Mouse (Mus musculus): ENCODE measurements around the gene Hydin. TPM values are rescaled to one million over a fixed set of nuclear protein-coding genes. Genes with fewer than 3 reads are reported as not detected.

Gene Hydin
- total and polyA plus RNA-seq, 2 experiments from 2014 or later: 0.49 to 0.88 TPM

DNA sequence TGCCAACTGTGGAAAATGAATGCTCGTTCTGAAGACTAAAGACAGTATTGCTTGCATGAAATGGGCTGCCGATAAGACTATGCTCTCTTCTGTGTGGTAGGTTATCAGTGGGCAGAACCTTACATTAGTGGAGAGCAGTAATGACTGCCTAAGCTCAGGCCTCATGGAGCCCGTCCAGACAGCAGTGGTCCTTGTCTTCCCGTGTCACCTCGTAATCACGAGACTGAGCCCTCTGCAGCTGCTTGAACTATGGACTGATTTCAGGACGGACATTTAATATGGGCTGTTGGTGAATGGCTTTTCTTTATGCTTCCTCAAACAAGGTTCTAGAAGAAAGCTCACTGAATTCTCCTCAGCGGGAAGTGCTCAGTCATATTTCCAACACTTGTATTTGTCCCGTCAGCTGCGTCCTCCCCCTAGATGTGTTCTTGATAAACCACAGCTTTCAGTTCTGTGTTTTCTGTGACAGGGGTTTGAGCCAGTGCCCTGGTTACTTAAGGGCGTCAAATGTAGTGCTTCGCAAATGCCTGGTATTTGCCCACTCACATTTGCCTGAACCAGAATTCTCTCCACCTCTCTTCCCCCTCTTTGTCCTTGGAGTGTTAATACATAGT is 73.4 kb downstream of the Hydin start:
- ATAC-seq (ENCODE audit: low FRiP score): no peak
- Histone ChIP-seq H3K4me3 (ENCODE audit: low read depth, low read length) (no peak overlapping the region), H3K4me2 (ENCODE audit: low read depth, low read length, poor library complexity, severe bottlenecking) (no peak overlapping the region), H3K27me3 (ENCODE audit: insufficient read depth, low read length) (no peaks in the 10 kb centered on the region), H3K9ac (replicated peaks; ENCODE audit: low read length, poor library complexity, severe bottlenecking) (no peak overlapping the region), H3K36me3 (ENCODE audit: insufficient read depth, low read length) (no peaks in the 10 kb centered on the region), H3K9me3 (ENCODE audit: low read length) (no peaks in the 10 kb centered on the region), H3K27ac (ENCODE audit: low read depth, low read length) (no peak overlapping the region), H3K4me1 (ENCODE audit: insufficient read depth, low read length) (no peaks in the 10 kb centered on the region)
- DNase-seq (ENCODE audit: low spot score): no peak
- 91% methylated on average over 12 of the region's 12 CpGs for WGBS
- TF ChIP-seq CTCF (IDR thresholded peaks at IDR 0.05): no peak

GRCm38 (mm10) chr8:110345697-110346394 is 79.1 kb downstream of the Hydin start:
- no peak overlapping the region for H3K4me3 ChIP-seq (ENCODE audit: low read depth, low read length)
- no peaks in the 10 kb centered on the region for H3K27me3 ChIP-seq (ENCODE audit: insufficient read depth, low read length)
- no peaks in the 10 kb centered on the region for H3K4me1 ChIP-seq (ENCODE audit: insufficient read depth, low read length)
- no peaks in the 10 kb centered on the region for H3K36me3 ChIP-seq (ENCODE audit: insufficient read depth, low read length)
- H3K27ac ChIP-seq (ENCODE audit: low read depth, low read length): no peak overlapping the region
- no peaks in the 10 kb centered on the region for H3K9me3 ChIP-seq (ENCODE audit: low read length)
- no peak overlapping the region for H3K9ac ChIP-seq (replicated peaks; ENCODE audit: low read length, poor library complexity, severe bottlenecking)
- WGBS: 86% methylated on average over 12 of the region's 12 CpGs
- no peak for DNase-seq (ENCODE audit: low spot score)
- TF ChIP-seq CTCF (IDR thresholded peaks at IDR 0.05): no peak
- ATAC-seq (ENCODE audit: low FRiP score): no peak
- H3K4me2 ChIP-seq (ENCODE audit: low read depth, low read length, poor library complexity, severe bottlenecking): no peak overlapping the region

- WGBS: 86% methylated on average over 1 of the region's 1 CpGs
Observed at GRCm38 (mm10) chr8:110346915-110347314, 80.1 kb downstream of the Hydin start.

DNA sequence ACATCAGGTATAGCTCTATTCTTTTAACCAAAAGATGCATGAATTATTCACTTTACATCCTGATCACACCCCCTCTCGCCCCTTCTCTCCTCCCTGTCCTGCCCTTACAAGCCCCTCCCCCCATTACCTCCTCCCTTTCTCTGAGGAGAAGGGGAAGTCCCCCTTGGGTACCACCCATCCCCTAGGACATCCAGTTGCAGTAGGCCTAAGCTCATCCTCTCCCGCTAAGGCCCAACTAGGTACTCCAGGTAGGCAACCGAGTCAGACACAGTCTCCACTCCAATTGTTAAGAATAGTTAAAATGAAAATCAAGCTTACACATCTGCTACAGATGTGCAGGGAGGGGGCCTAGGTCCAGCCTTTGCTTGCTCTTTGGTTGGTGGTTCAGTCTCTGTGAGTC is 83.9 kb downstream of the Hydin start:
- TF ChIP-seq CTCF (IDR thresholded peaks at IDR 0.05): no peak
- no peak overlapping the region for H3K4me2 ChIP-seq (ENCODE audit: low read depth, low read length, poor library complexity, severe bottlenecking)
- H3K27ac ChIP-seq (ENCODE audit: low read depth, low read length): no peak overlapping the region
- ATAC-seq (ENCODE audit: low FRiP score) (no peak), DNase-seq (ENCODE audit: low spot score) (no peak)
- no peaks in the 10 kb centered on the region for H3K4me1 ChIP-seq (ENCODE audit: insufficient read depth, low read length)
- H3K9me3 ChIP-seq (ENCODE audit: low read length): no peaks in the 10 kb centered on the region
- no peaks in the 10 kb centered on the region for H3K36me3 ChIP-seq (ENCODE audit: insufficient read depth, low read length)
- H3K4me3 ChIP-seq (ENCODE audit: low read depth, low read length): no peak overlapping the region
- H3K27me3 ChIP-seq (ENCODE audit: insufficient read depth, low read length): no peaks in the 10 kb centered on the region
- no peak overlapping the region for H3K9ac ChIP-seq (replicated peaks; ENCODE audit: low read length, poor library complexity, severe bottlenecking)
- WGBS: 80% methylated on average over 3 of the region's 3 CpGs

More at GRCm38 (mm10) chr8:110346915-110347314, 80.1 kb downstream of the Hydin start:
- H3K27me3 ChIP-seq (ENCODE audit: insufficient read depth, low read length): no peaks in the 10 kb centered on the region
- no peak overlapping the region for H3K9ac ChIP-seq (replicated peaks; ENCODE audit: low read length, poor library complexity, severe bottlenecking)
- H3K36me3 ChIP-seq (ENCODE audit: insufficient read depth, low read length): no peaks in the 10 kb centered on the region
- H3K9me3 ChIP-seq (ENCODE audit: low read length): no peaks in the 10 kb centered on the region
- no peak overlapping the region for H3K27ac ChIP-seq (ENCODE audit: low read depth, low read length)
- ATAC-seq (ENCODE audit: low FRiP score): no peak
- DNase-seq (ENCODE audit: low spot score): no peak
- no peak for TF ChIP-seq CTCF (IDR thresholded peaks at IDR 0.05)
- H3K4me1 ChIP-seq (ENCODE audit: insufficient read depth, low read length): no peaks in the 10 kb centered on the region
- H3K4me3 ChIP-seq (ENCODE audit: low read depth, low read length): no peak overlapping the region
- H3K4me2 ChIP-seq (ENCODE audit: low read depth, low read length, poor library complexity, severe bottlenecking): no peak overlapping the region

DNA sequence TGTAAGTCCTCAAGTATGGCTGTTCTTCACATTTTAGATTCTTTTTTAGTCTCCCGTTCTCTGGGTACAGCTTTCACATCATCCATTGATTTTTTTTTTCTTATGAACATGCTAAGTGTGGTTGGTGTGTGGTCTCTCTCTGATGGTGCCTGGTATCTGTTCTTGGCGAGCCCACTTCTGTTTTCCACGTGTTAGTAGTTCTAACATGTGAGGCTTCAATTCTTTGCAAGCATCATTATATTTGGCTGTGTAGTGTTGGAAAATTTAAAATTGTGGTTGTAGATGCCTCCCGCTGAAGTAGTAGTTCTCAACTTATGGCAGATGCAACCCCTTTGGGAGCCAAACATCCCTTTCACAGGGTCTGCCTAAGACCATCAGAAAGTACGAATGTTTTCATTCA is 85.1 kb downstream of the Hydin start:
- Histone ChIP-seq H3K9ac (replicated peaks; ENCODE audit: low read length, poor library complexity, severe bottlenecking) (no peak overlapping the region), H3K36me3 (ENCODE audit: insufficient read depth, low read length) (no peaks in the 10 kb centered on the region), H3K27ac (ENCODE audit: low read depth, low read length) (no peak overlapping the region), H3K27me3 (ENCODE audit: insufficient read depth, low read length) (no peaks in the 10 kb centered on the region), H3K4me3 (ENCODE audit: low read depth, low read length) (no peak overlapping the region), H3K4me1 (ENCODE audit: insufficient read depth, low read length) (no peaks in the 10 kb centered on the region), H3K9me3 (ENCODE audit: low read length) (no peaks in the 10 kb centered on the region), H3K4me2 (ENCODE audit: low read depth, low read length, poor library complexity, severe bottlenecking) (no peak overlapping the region)
- ATAC-seq (ENCODE audit: low FRiP score) (no peak), DNase-seq (ENCODE audit: low spot score) (no peak)
- TF ChIP-seq CTCF (IDR thresholded peaks at IDR 0.05): no peak
- WGBS: 87% methylated on average over 5 of the region's 5 CpGs

DNA sequence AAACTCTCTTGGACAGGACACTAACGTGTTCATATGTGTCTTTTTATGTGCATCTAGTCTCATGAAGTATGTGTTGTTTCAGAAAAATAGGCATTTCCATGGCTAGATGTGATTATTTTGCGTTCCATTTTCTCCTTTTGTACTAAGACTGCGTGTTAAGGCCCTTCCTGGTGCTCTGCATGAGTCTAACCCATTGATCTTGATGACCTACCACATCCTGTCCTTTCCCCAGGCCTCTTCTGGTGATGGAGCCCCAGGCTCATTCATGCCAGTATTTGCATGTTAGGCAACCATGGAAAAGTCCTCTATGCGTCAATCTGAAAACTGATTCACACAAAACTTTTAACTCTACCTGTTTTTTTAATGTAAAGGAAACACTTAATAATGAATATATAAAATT is 96.2 kb downstream of the Hydin start:
- H3K9me3 ChIP-seq (ENCODE audit: low read length): no peaks in the 10 kb centered on the region
- no peak overlapping the region for H3K27ac ChIP-seq (ENCODE audit: low read depth, low read length)
- H3K27me3 ChIP-seq (ENCODE audit: insufficient read depth, low read length): no peaks in the 10 kb centered on the region
- WGBS: 85% methylated on average over 4 of the region's 4 CpGs
- no peak overlapping the region for H3K4me2 ChIP-seq (ENCODE audit: low read depth, low read length, poor library complexity, severe bottlenecking)
- H3K36me3 ChIP-seq (ENCODE audit: insufficient read depth, low read length): no peaks in the 10 kb centered on the region
- ATAC-seq (ENCODE audit: low FRiP score) (no peak), DNase-seq (ENCODE audit: low spot score) (no peak)
- H3K9ac ChIP-seq (replicated peaks; ENCODE audit: low read length, poor library complexity, severe bottlenecking): no peak overlapping the region
- no peak overlapping the region for H3K4me3 ChIP-seq (ENCODE audit: low read depth, low read length)
- no peaks in the 10 kb centered on the region for H3K4me1 ChIP-seq (ENCODE audit: insufficient read depth, low read length)
- no peak for TF ChIP-seq CTCF (IDR thresholded peaks at IDR 0.05)
